Mouse (Mus musculus) spleen, adult 2 months (tissue): ENCODE data around the gene Gp1bb. TPM values are rescaled to one million over a fixed set of nuclear protein-coding genes. Genes with fewer than 3 reads are reported as not detected.

Source experiments
- DNase-seq, 2 experiments: peaks; one replicate each; pipeline versions ENCODE4 v3.0.0 to v3.0.0-alpha.2; 2012 to 2021; ENCODE audit warnings: low spot score in 2 of 2, low read depth in 1 of 2
- H3K27ac ChIP-seq: fragments of 200-500 bp; 2 replicates; pipeline ENCODE4 v1.5.1; 2012; ENCODE audit warnings: low read length, inconsistent platforms; ENCODE audit not compliant: insufficient read depth
- H3K27me3 ChIP-seq: fragments of 200-500 bp; 2 replicates; pipeline ENCODE4 v1.6.1; 2012; ENCODE audit warnings: mild to moderate bottlenecking, moderate library complexity, low read length, inconsistent platforms; ENCODE audit not compliant: control insufficient read depth, insufficient read depth
- H3K36me3 ChIP-seq: fragments of 200-500 bp; 2 replicates; pipeline ENCODE4 v1.6.1; 2012; ENCODE audit warnings: mild to moderate bottlenecking, low read length, inconsistent platforms; ENCODE audit not compliant: control insufficient read depth, insufficient read depth
- H3K4me1 ChIP-seq: fragments of 200-500 bp; 2 replicates; pipeline ENCODE4 v1.6.1; 2011; ENCODE audit warnings: inconsistent platforms; ENCODE audit not compliant: control insufficient read depth, insufficient read depth, insufficient read length
- H3K4me3 ChIP-seq: fragments of 200-500 bp; 2 replicates; pipeline ENCODE4 v1.5.1; 2011; ENCODE audit warnings: mild to moderate bottlenecking, inconsistent platforms; ENCODE audit not compliant: insufficient read depth, insufficient read length; ENCODE audit errors: extremely low read depth
- CTCF ChIP-seq: fragments of 200-500 bp; IDR thresholded peaks from 2 replicates; pipeline ENCODE4 v1.5.1; 2011; ENCODE audit warnings: mild to moderate bottlenecking, inconsistent platforms; ENCODE audit not compliant: insufficient read depth, insufficient read length, insufficient replicate concordance; ENCODE audit errors: extremely low read depth
- POLR2A ChIP-seq: fragments of 200-500 bp; IDR thresholded peaks from 2 replicates; pipeline ENCODE4 v1.6.1; 2011; ENCODE audit warnings: low read depth, low read length, inconsistent platforms
- WGBS: fragments of 180-500 bp; shearing (Covaris S2); methylation state at CpG from one replicate; pipeline ENCODE4 v1.1.7; 2018; 5-methylcytosine and 5-hydroxymethylcytosine counted together
- polyA plus RNA-seq: library from polyadenylated mRNA; depleted of rRNA; stranded (reverse); fragments of >200 nt; gene quantifications from 2 replicates; pipeline ENCODE4 v1.2.3, GENCODE M21; 2012

The Gp1bb gene
- polyA plus RNA-seq, 1 experiment = 101 TPM

- Histone ChIP-seq H3K4me3 (no peak overlapping the region), H3K27me3 (peaks cover 26% of the 10 kb centered on the region), H3K4me1 (peaks cover 4% of the 10 kb centered on the region; the same call in 1 of the 2 replicates), H3K27ac (no peak overlapping the region), H3K36me3 (no peaks in the 10 kb centered on the region)
- WGBS = 41% methylated on average over 15 of the region's 15 CpGs
- no peak for DNase-seq
- TF ChIP-seq POLR2A = no peak
- TF ChIP-seq CTCF = no peak
These were observed 1.7 kb upstream of the Gp1bb start for GRCm38 (mm10) chr16:18623751-18624540.

GRCm38 (mm10) chr16:18622916-18623750, 930 bp upstream of the Gp1bb start:
- no peak overlapping the region for H3K27ac ChIP-seq
- DNase-seq = no peak
- peaks cover 26% of the 10 kb centered on the region for H3K27me3 ChIP-seq
- 34% methylated on average over 29 of the region's 29 CpGs for WGBS
- no peak for TF ChIP-seq CTCF
- TF ChIP-seq POLR2A = no peak
- H3K4me1 ChIP-seq = peaks cover 4% of the 10 kb centered on the region; the same call in 1 of the 2 replicates
- no peak overlapping the region for H3K4me3 ChIP-seq
- no peaks in the 10 kb centered on the region for H3K36me3 ChIP-seq

- H3K4me1 ChIP-seq = peaks cover 4% of the 10 kb centered on the region; the same call in 1 of the 2 replicates
- H3K27ac ChIP-seq = no peak overlapping the region
- no peak for DNase-seq
- no peaks in the 10 kb centered on the region for H3K36me3 ChIP-seq
- H3K27me3 ChIP-seq = peaks cover 25% of the 10 kb centered on the region
- TF ChIP-seq CTCF (no peak), POLR2A (no peak)
- WGBS = 4% methylated on average over 38 of the region's 38 CpGs
- H3K4me3 ChIP-seq = no peak overlapping the region
These were observed 721 bp downstream of the Gp1bb start for GRCm38 (mm10) chr16:18621362-18622001.

GRCm38 (mm10) chr16:18620601-18621361, 1.4 kb downstream of the Gp1bb start:
- no peaks in the 10 kb centered on the region for H3K4me1 ChIP-seq
- DNase-seq = no peak
- no peak overlapping the region for H3K4me3 ChIP-seq
- 2% methylated on average over 74 of the region's 74 CpGs for WGBS
- H3K36me3 ChIP-seq = no peaks in the 10 kb centered on the region
- TF ChIP-seq POLR2A = no peak
- TF ChIP-seq CTCF = no peak
- H3K27ac ChIP-seq = no peak overlapping the region
- H3K27me3 ChIP-seq = peaks cover 19% of the 10 kb centered on the region

GRCm38 (mm10) chr16:18620201-18620600, 2.0 kb downstream of the Gp1bb start:
- TF ChIP-seq CTCF (no peak), POLR2A (no peak)
- peaks cover 16% of the 10 kb centered on the region for H3K27me3 ChIP-seq

GRCm38 (mm10) chr16:18619110-18619509, 3.1 kb downstream of the Gp1bb start:
- Histone ChIP-seq H3K27ac (no peak overlapping the region), H3K4me1 (no peaks in the 10 kb centered on the region), H3K4me3 (no peak overlapping the region), H3K27me3 (peaks cover 16% of the 10 kb centered on the region), H3K36me3 (no peaks in the 10 kb centered on the region)
- no peak for DNase-seq
- TF ChIP-seq POLR2A (no peak), CTCF (no peak)
- 75% methylated on average over 4 of the region's 4 CpGs for WGBS

More at GRCm38 (mm10) chr16:18620201-18620600, 2.0 kb downstream of the Gp1bb start:
- H3K4me3 ChIP-seq = no peak overlapping the region
- DNase-seq = no peak
- no peaks in the 10 kb centered on the region for H3K4me1 ChIP-seq
- H3K36me3 ChIP-seq = no peaks in the 10 kb centered on the region
- 57% methylated on average over 6 of the region's 6 CpGs for WGBS
- no peak overlapping the region for H3K27ac ChIP-seq
